ENCODE assay signal across 10 mouse cellular contexts in genomic region chr16:8595411-8595810, GRCm38 (mm10). TPM values are rescaled to one million over a fixed set of nuclear protein-coding genes. Genes with fewer than 3 reads are reported as not detected.
DNase-seq lines count a peak whose midpoint lies in the region; ATAC-seq lines count a peak whose summit lies in the region.
"Had no signal": no experiment of that assay in that cellular context is flagged by ENCODE, and none has a peak within 500 bp of the region (broad histone marks: within the 10 kb centered on the region; RNA-seq: fewer than 3 reads in every experiment).

No protein-coding gene starts in this region.

- H3K9ac ChIP-seq in forebrain, embryonic 15.5 days (replicated peaks): no peak overlapping the region
- H3K9ac ChIP-seq: kidney, embryonic 15.5 days had no signal

- no peaks in the 10 kb centered on the region for H3K4me1 ChIP-seq in forebrain, embryonic 15.5 days
- H3K4me1 ChIP-seq in forebrain, embryonic 10.5 days: no peaks in the 10 kb centered on the region
- H3K4me1 ChIP-seq: kidney, embryonic 15.5 days had no signal

- H3K4me3 ChIP-seq in forebrain, embryonic 15.5 days: no peak overlapping the region
- H3K4me3 ChIP-seq in forebrain, embryonic 10.5 days: no peak overlapping the region
- H3K4me3 ChIP-seq: kidney, embryonic 15.5 days; myocyte had no signal

- 55% methylated on average over 4 of the region's 4 CpGs for WGBS in forebrain, embryonic 15.5 days
- 79% methylated on average over 4 of the region's 4 CpGs for WGBS in forebrain, embryonic 10.5 days

- no peak overlapping the region for H3K4me2 ChIP-seq in forebrain, embryonic 15.5 days (replicated peaks)
- H3K4me2 ChIP-seq: kidney, embryonic 15.5 days had no signal

- H3K36me3 ChIP-seq in forebrain, embryonic 15.5 days: no peaks in the 10 kb centered on the region
- no peaks in the 10 kb centered on the region for H3K36me3 ChIP-seq in forebrain, embryonic 10.5 days (replicated peaks)
- H3K36me3 ChIP-seq: kidney, embryonic 15.5 days had no signal

- DNase-seq in forebrain, embryonic 10.5 days (ENCODE audit: extremely low spot score, low spot score): no peak
- peak; percentile 44 for DNase-seq in retina, postnatal 1 day
- no peak for DNase-seq in retina, embryonic 14.5 days (ENCODE audit: low spot score)
- DNase-seq in left cerebral cortex, adult 9 months (ENCODE audit: low spot score in 2 of 2): peak; percentile 39 to 57
- no peak for DNase-seq in urinary bladder, postnatal 4 days (ENCODE audit: low spot score in 2 of 2)
- DNase-seq in spleen, postnatal 4 days (ENCODE audit: low spot score in 2 of 2): no peak

- peak; percentile 77 for ATAC-seq in forebrain, embryonic 15.5 days (replicated peaks)
- ATAC-seq in megakaryocyte, adult 5-6 weeks (ENCODE audit: poor library complexity, severe bottlenecking): no peak

- H3K9me3 ChIP-seq in forebrain, embryonic 15.5 days: no peaks in the 10 kb centered on the region
- H3K9me3 ChIP-seq in forebrain, embryonic 10.5 days: no peaks in the 10 kb centered on the region
- H3K9me3 ChIP-seq: kidney, embryonic 15.5 days had no signal

- H3K27ac ChIP-seq in forebrain, embryonic 15.5 days (replicated peaks): no peak overlapping the region
- no peak overlapping the region for H3K27ac ChIP-seq in forebrain, embryonic 10.5 days
- H3K27ac ChIP-seq: kidney, embryonic 15.5 days had no signal

- peaks cover 11% of the 10 kb centered on the region; the same call in 1 of the 2 replicates for H3K27me3 ChIP-seq in forebrain, embryonic 15.5 days
- H3K27me3 ChIP-seq in forebrain, embryonic 10.5 days (ENCODE audit: poor library complexity, severe bottlenecking): no peaks in the 10 kb centered on the region
- H3K27me3 ChIP-seq: kidney, embryonic 15.5 days had no signal

RNA-seq across cellular contexts. Expression of gene Pmm2, which starts 42.1 kb away (rescaled TPM):
- 49.6 and 49.9 TPM in 2 replicates for polyA plus RNA-seq in forebrain, embryonic 15.5 days (2015; fragmentation: Nextera tagmentation; extraction: Ambion mirVana)
- 49.8 and 54.4 TPM in 2 replicates for polyA plus RNA-seq in forebrain, embryonic 10.5 days (2016; fragmentation: Nextera tagmentation; extraction: Ambion mirVana)
- total RNA-seq in megakaryocyte, adult 5-6 weeks (2015): 44.8 and 52.5 TPM in 2 replicates
- 55.3 and 62.6 TPM in 2 replicates for total RNA-seq in megakaryocyte, adult 5-6 weeks (2017)

RNA-seq across cellular contexts. Expression of gene Tmem186, which starts 42.1 kb away (rescaled TPM):
- polyA plus RNA-seq in forebrain, embryonic 15.5 days (2015; fragmentation: Nextera tagmentation; extraction: Ambion mirVana): 24.8 and 25.9 TPM in 2 replicates
- polyA plus RNA-seq in forebrain, embryonic 10.5 days (2016; fragmentation: Nextera tagmentation; extraction: Ambion mirVana): 27.1 and 27.5 TPM in 2 replicates
- 4.2 and 4.7 TPM in 2 replicates for total RNA-seq in megakaryocyte, adult 5-6 weeks (2015)
- 6.6 and 8.0 TPM in 2 replicates for total RNA-seq in megakaryocyte, adult 5-6 weeks (2017)

Comparison
In these comparisons a context has a peak if more than half of its experiments do, and no peak if none do; other contexts are left out.
1. DNase-seq: peak in retina, postnatal 1 day (single experiment) and left cerebral cortex, adult 9 months (2 of 2); none in forebrain, embryonic 10.5 days (single experiment), retina, embryonic 14.5 days (single experiment), urinary bladder, postnatal 4 days (0 of 2) and spleen, postnatal 4 days (0 of 2).